Mouse (Mus musculus): ENCODE data around the gene Fmnl2. TPM values are rescaled to one million over a fixed set of nuclear protein-coding genes. Genes with fewer than 3 reads are reported as not detected.

The Fmnl2 gene
- total and polyA plus RNA-seq, 3 experiments, result 0.42 to 2.8 (median 2.1) TPM

- Histone ChIP-seq H3K79me2 (replicated peaks; ENCODE audit: control insufficient read depth, extremely low read depth, insufficient read depth, poor library complexity, severe bottlenecking) (no peaks in the 10 kb centered on the region), H3K27me3 (replicated peaks) (no peaks in the 10 kb centered on the region), H3K36me3 (replicated peaks in 1 of 2; ENCODE audit: control insufficient read depth in 1 of 2, insufficient read depth in 1 of 2, low read length in 1 of 2) (peaks cover 37 to 80% of the 10 kb centered on the region in 2 experiments), H3K9ac (ENCODE audit: insufficient read depth, low read depth) (no peak overlapping the region), H3K27ac (ENCODE audit: insufficient read depth, low read depth) (no peak overlapping the region), H3K4me1 (ENCODE audit: control insufficient read depth in 1 of 2, insufficient read depth in 2 of 2) (no peaks in the 10 kb centered on the region), H3K4me2 (ENCODE audit: insufficient read depth, low read depth, poor library complexity, severe bottlenecking) (no peak overlapping the region), H3K9me3 (replicated peaks; ENCODE audit: low read length) (no peaks in the 10 kb centered on the region), H3K4me3 (replicated peaks in 1 of 3; ENCODE audit: low read depth in 2 of 3, low read length in 2 of 3, poor library complexity in 1 of 3) (no peak overlapping the region)
- TF ChIP-seq MXI1 (IDR thresholded peaks at IDR 0.05; ENCODE audit: low read depth, low read length) (no peak), MAFK (IDR thresholded peaks at IDR 0.05; ENCODE audit: insufficient replicate concordance, low read length) (peak; percentile 76; the same call in 1 of the 2 replicates)
- dilution Hi-C loops (cut with MboI; ENCODE audit: extremely low pct_ligation_motif_present, extremely low pct_unique_long_range_greater_than_20kb, low sequenced_read_pairs), result no loop called here
- in situ Hi-C loops (cut with MboI; ENCODE audit: low pct_ligation_motif_present, low pct_unique_long_range_greater_than_20kb, low sequenced_read_pairs), result no loop called here
- DNase-seq (ENCODE audit: extremely low read depth), result no peak
These were observed 289.2 kb downstream of the Fmnl2 start for GRCm38 (mm10) chr2:53146852-53147251.

- H3K27ac ChIP-seq (ENCODE audit: insufficient read depth, low read depth), result no peak overlapping the region
- no peaks in the 10 kb centered on the region for H3K4me1 ChIP-seq (ENCODE audit: control insufficient read depth in 1 of 2, insufficient read depth in 2 of 2)
- TF ChIP-seq CHD1 (IDR thresholded peaks at IDR 0.05; ENCODE audit: low read depth, low read length), result no peak
- no peak for TF ChIP-seq ELF1 (IDR thresholded peaks at IDR 0.05; ENCODE audit: low read depth, low read length)
- TF ChIP-seq USF2 (conservative IDR thresholded peaks at IDR 0.05; ENCODE audit: low read depth, low read length), result no peak
- TF ChIP-seq SIN3A (IDR thresholded peaks at IDR 0.05; ENCODE audit: low read length), result no peak
- no peak for TF ChIP-seq NRF1 (IDR thresholded peaks at IDR 0.05; ENCODE audit: low read depth, low read length)
- H3K27me3 ChIP-seq (replicated peaks), result no peaks in the 10 kb centered on the region
- H3K79me2 ChIP-seq (replicated peaks; ENCODE audit: control insufficient read depth, extremely low read depth, insufficient read depth, poor library complexity, severe bottlenecking), result peaks cover 20% of the 10 kb centered on the region
- no peak overlapping the region for H3K4me3 ChIP-seq (replicated peaks in 1 of 3; ENCODE audit: low read depth in 2 of 3, low read length in 2 of 3, poor library complexity in 1 of 3)
- no peak overlapping the region for H3K9ac ChIP-seq (ENCODE audit: insufficient read depth, low read depth)
- no peak for DNase-seq (ENCODE audit: extremely low read depth)
- in situ Hi-C loops (cut with MboI; ENCODE audit: low pct_ligation_motif_present, low pct_unique_long_range_greater_than_20kb, low sequenced_read_pairs), result no loop called here
- no peaks in the 10 kb centered on the region for H3K9me3 ChIP-seq (replicated peaks; ENCODE audit: low read length)
- dilution Hi-C loops (cut with MboI; ENCODE audit: extremely low pct_ligation_motif_present, extremely low pct_unique_long_range_greater_than_20kb, low sequenced_read_pairs), result no loop called here
- no peak overlapping the region for H3K4me2 ChIP-seq (ENCODE audit: insufficient read depth, low read depth, poor library complexity, severe bottlenecking)
- H3K36me3 ChIP-seq (replicated peaks in 1 of 2; ENCODE audit: control insufficient read depth in 1 of 2, insufficient read depth in 1 of 2, low read length in 1 of 2), result peaks cover 13 to 61% of the 10 kb centered on the region in 2 experiments
These were observed 316.3 kb downstream of the Fmnl2 start for GRCm38 (mm10) chr2:53173966-53174365.

DNA sequence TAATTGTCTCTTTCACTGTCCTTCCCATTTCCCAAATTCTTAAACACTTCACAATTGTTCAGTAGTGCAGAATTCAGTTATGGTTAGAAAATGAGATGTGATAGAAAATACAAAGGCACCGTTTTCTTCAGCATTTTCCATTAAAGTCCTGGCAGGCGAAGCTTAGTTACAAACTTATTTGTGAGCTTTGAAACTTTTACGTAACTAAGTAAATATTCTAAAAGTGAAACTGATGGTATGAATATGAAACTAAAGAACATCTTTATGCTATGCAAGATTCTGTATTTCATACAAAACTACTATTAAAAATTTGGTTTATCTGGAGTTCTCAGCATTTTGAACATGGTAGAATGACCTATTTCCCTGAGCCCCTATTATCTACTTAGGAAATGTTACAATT, 321.3 kb downstream of the Fmnl2 start:
- in situ Hi-C loops (cut with MboI; ENCODE audit: low pct_ligation_motif_present, low pct_unique_long_range_greater_than_20kb, low sequenced_read_pairs) (no loop called here), dilution Hi-C loops (cut with MboI; ENCODE audit: extremely low pct_ligation_motif_present, extremely low pct_unique_long_range_greater_than_20kb, low sequenced_read_pairs) (no loop called here)
- Histone ChIP-seq H3K27me3 (replicated peaks) (no peaks in the 10 kb centered on the region), H3K4me1 (ENCODE audit: control insufficient read depth in 1 of 2, insufficient read depth in 2 of 2) (peaks cover 0 to 11% of the 10 kb centered on the region in 2 experiments; a peak in 2 of 4 replicates), H3K4me3 (replicated peaks in 1 of 3; ENCODE audit: low read depth in 2 of 3, low read length in 2 of 3, poor library complexity in 1 of 3) (no peak overlapping the region), H3K4me2 (ENCODE audit: insufficient read depth, low read depth, poor library complexity, severe bottlenecking) (no peak overlapping the region), H3K79me2 (replicated peaks; ENCODE audit: control insufficient read depth, extremely low read depth, insufficient read depth, poor library complexity, severe bottlenecking) (peaks cover 23% of the 10 kb centered on the region), H3K9me3 (replicated peaks; ENCODE audit: low read length) (no peaks in the 10 kb centered on the region), H3K27ac (ENCODE audit: insufficient read depth, low read depth) (no peak overlapping the region), H3K36me3 (replicated peaks in 1 of 2; ENCODE audit: control insufficient read depth in 1 of 2, insufficient read depth in 1 of 2, low read length in 1 of 2) (peaks cover 11 to 44% of the 10 kb centered on the region in 2 experiments), H3K9ac (ENCODE audit: insufficient read depth, low read depth) (no peak overlapping the region)
- no peak for TF ChIP-seq NELFE (IDR thresholded peaks at IDR 0.05; ENCODE audit: low read depth, low read length)
- no peak for TF ChIP-seq ZNF384 (IDR thresholded peaks at IDR 0.05; ENCODE audit: low read depth, low read length)
- TF ChIP-seq PAX5 (IDR thresholded peaks at IDR 0.05; ENCODE audit: low read length), result no peak
- no peak for TF ChIP-seq USF1 (IDR thresholded peaks at IDR 0.05; ENCODE audit: low read depth, low read length)
- no peak for TF ChIP-seq ZC3H11A (IDR thresholded peaks at IDR 0.05; ENCODE audit: low read depth, low read length)
- TF ChIP-seq RCOR1 (conservative IDR thresholded peaks at IDR 0.05; ENCODE audit: low read depth, low read length), result no peak
- TF ChIP-seq MAZ (IDR thresholded peaks at IDR 0.05; ENCODE audit: low read depth, low read length), result no peak
- no peak for TF ChIP-seq KAT2A (IDR thresholded peaks at IDR 0.05; ENCODE audit: insufficient replicate concordance, low read length)
- TF ChIP-seq EP300 (IDR thresholded peaks at IDR 0.05; ENCODE audit: low read length), result no peak
- TF ChIP-seq RAD21 (IDR thresholded peaks at IDR 0.05; ENCODE audit: low read depth, low read length), result no peak
- TF ChIP-seq POLR2A (IDR thresholded peaks at IDR 0.05; ENCODE audit: low read depth, low read length), result no peak
- no peak for TF ChIP-seq BHLHE40 (IDR thresholded peaks at IDR 0.05; ENCODE audit: low read depth, low read length)
- TF ChIP-seq MXI1 (IDR thresholded peaks at IDR 0.05; ENCODE audit: low read depth, low read length), result no peak
- TF ChIP-seq MEF2A (IDR thresholded peaks at IDR 0.05; ENCODE audit: borderline replicate concordance, low read depth, low read length), result no peak
- no peak for TF ChIP-seq E2F4 (IDR thresholded peaks at IDR 0.05; ENCODE audit: insufficient replicate concordance, low read depth, low read length)
- TF ChIP-seq TCF12 (IDR thresholded peaks at IDR 0.05; ENCODE audit: low read depth, low read length), result no peak
- TF ChIP-seq CHD1 (IDR thresholded peaks at IDR 0.05; ENCODE audit: low read depth, low read length), result no peak
- no peak for TF ChIP-seq SMC3 (IDR thresholded peaks at IDR 0.05; ENCODE audit: low read depth, low read length)
- no peak for DNase-seq (ENCODE audit: extremely low read depth)

All from CH12.LX (cell line).